15 mouse cellular contexts compared by ENCODE assay signal in genomic region chr8:86184671-86185070, GRCm38 (mm10).
DNase-seq lines count a peak whose midpoint lies in the region.
"Had no signal": no experiment of that assay in that cellular context is flagged by ENCODE, and none has a peak within 500 bp of the region (broad histone marks: within the 10 kb centered on the region; RNA-seq: fewer than 3 reads in every experiment).

No protein-coding gene starts in this region.

- DNase-seq in frontal cortex, adult 2 months (ENCODE audit: extremely low spot score in 1 of 2, low spot score in 1 of 2) = peak; percentile 25 to 57
- no peak for DNase-seq in frontal cortex, postnatal 10 days (ENCODE audit: low spot score in 2 of 2)
- DNase-seq in left cerebral cortex, adult 18-20 months (ENCODE audit: low spot score in 2 of 2) = peak; percentile 38 to 42
- no peak for DNase-seq in left cerebral cortex, postnatal 4 days
- peak; percentile 74 for DNase-seq in brain, adult 2 months (ENCODE audit: low read depth, low spot score)
- DNase-seq in telencephalon, adult 2 months (ENCODE audit: low read depth, low spot score) = peak; percentile 68
- DNase-seq in kidney, postnatal 4 days = no peak
- DNase-seq: adrenal gland, adult 2 months; adrenal gland, postnatal 10 days; adrenal gland, postnatal 25 days; cerebellum, adult 11-12 months; cerebellum, adult 2 months; cerebellum, adult 9-10 months; cerebellum, postnatal 10 days; cerebellum, postnatal 25 days had no signal

- intact Hi-C loops in left cerebral cortex, postnatal 4 days (cut with DNase I) = no loop called here

Comparison
In these comparisons a context has a peak if more than half of its experiments do, and no peak if none do; other contexts are left out.
1. DNase-seq: peak in frontal cortex, adult 2 months (2 of 2), left cerebral cortex, adult 18-20 months (2 of 2), brain, adult 2 months (single experiment) and telencephalon, adult 2 months (single experiment); none in frontal cortex, postnatal 10 days (0 of 2), left cerebral cortex, postnatal 4 days (single experiment) and kidney, postnatal 4 days (0 of 2).